In the genomic region with DNA sequence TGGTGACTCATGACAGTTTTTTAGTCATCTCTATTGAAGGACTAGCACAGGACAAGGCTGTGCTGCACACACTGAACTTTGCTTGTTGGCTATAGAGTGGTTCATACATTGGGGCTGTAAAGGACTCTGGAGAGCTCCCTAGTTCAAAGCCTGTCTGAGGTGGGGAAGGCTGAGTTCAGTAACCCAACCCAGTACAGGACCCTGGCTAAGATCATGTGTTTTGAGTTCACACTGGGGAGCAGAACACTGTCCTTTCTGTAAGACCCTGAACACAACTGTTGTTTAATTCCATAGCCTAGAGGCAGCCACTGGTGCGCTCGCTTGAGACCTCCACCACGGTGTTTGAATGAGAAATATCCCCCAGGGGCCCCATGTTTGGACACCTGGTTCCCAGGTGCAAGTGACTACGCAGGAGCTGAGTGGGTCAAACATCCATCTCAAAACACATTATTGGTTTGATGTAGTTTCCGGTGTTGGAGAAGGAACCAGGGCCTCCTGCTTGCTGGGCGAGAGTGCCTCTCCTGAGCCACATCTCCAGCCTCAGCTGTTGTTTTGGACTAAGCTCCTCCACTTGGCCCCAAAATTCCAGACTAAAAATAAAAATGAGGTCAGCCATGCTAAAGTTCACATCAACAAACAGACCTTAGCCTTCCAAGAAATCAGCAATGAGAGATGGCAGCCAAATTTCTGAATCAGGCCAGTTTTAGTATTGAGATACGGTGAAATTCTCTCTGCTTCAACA, we compare ENCODE assay signal across 9 mouse cellular contexts. TPM values are rescaled to one million over a fixed set of nuclear protein-coding genes. Genes with fewer than 3 reads are reported as not detected.
DNase-seq lines count a peak whose midpoint lies in the region; ATAC-seq and TF ChIP-seq lines count a peak whose summit lies in the region.
"Had no signal": no experiment of that assay in that cellular context is flagged by ENCODE, and none has a peak within 500 bp of the region (broad histone marks: within the 10 kb centered on the region; RNA-seq: fewer than 3 reads in every experiment).

No protein-coding gene starts in this region.

- no peaks in the 10 kb centered on the region for H3K27me3 ChIP-seq in ES-Bruce4 (ENCODE audit: control insufficient read depth, insufficient read depth, low read length, poor library complexity, severe bottlenecking)
- no peaks in the 10 kb centered on the region for H3K27me3 ChIP-seq in heart, embryonic 16.5 days (ENCODE audit: control insufficient read depth, insufficient read depth, low read length)
- no peaks in the 10 kb centered on the region for H3K27me3 ChIP-seq in liver, embryonic 13.5 days
- H3K27me3 ChIP-seq: stomach, embryonic 15.5 days had no signal

- no peak for TF ChIP-seq POLR2A in ES-Bruce4 (IDR thresholded peaks at IDR 0.05; ENCODE audit: insufficient read depth, low read length)

- no peak for TF ChIP-seq EP300 in ES-Bruce4 (IDR thresholded peaks at IDR 0.05; ENCODE audit: insufficient read depth, low read depth, low read length)

- 71% methylated on average over 7 of the region's 7 CpGs for WGBS in heart, embryonic 16.5 days
- 78% methylated on average over 7 of the region's 7 CpGs for WGBS in liver, embryonic 13.5 days (ENCODE audit: insufficient replicate concordance)

- no peak for TF ChIP-seq CTCF in ES-Bruce4 (IDR thresholded peaks at IDR 0.05; ENCODE audit: low read depth, low read length)

- 0 out of 2 replicates have a peak, but pooled peaks have one; percentile 41 for ATAC-seq in heart, embryonic 16.5 days (replicated peaks; ENCODE audit: extremely low read depth, insufficient read depth, low FRiP score)
- no peak for ATAC-seq in liver, embryonic 13.5 days (ENCODE audit: low read depth)

- peak; percentile 62 to 70 for DNase-seq in cerebellum, adult 18-20 months
- DNase-seq in liver, embryonic 13.5 days, result no peak
- DNase-seq in right cerebral cortex, adult 2 months (ENCODE audit: low spot score in 2 of 2), result no peak
- no peak for DNase-seq in layer of hippocampus, postnatal 25 days (ENCODE audit: extremely low spot score in 1 of 2, low spot score in 1 of 2)
- DNase-seq in frontal cortex, postnatal 36 days (ENCODE audit: low spot score in 2 of 2), result no peak
- no peak for DNase-seq in MN1 (ENCODE audit: low spot score)

- no peak overlapping the region for H3K4me3 ChIP-seq in ES-Bruce4 (ENCODE audit: low read depth, low read length)
- H3K4me3 ChIP-seq in heart, embryonic 16.5 days (ENCODE audit: low read length), result no peak overlapping the region
- H3K4me3 ChIP-seq in liver, embryonic 13.5 days (replicated peaks), result no peak overlapping the region
- H3K4me3 ChIP-seq: stomach, embryonic 15.5 days had no signal

- 0 out of 2 replicates have a peak overlapping the region, but pooled peaks have one; percentile 11 for H3K4me2 ChIP-seq in heart, embryonic 16.5 days (ENCODE audit: low read depth, low read length)
- 0 out of 2 replicates have a peak overlapping the region, but pooled peaks have one; percentile 2 for H3K4me2 ChIP-seq in liver, embryonic 13.5 days
- H3K4me2 ChIP-seq: stomach, embryonic 15.5 days had no signal

- no peaks in the 10 kb centered on the region for H3K9me3 ChIP-seq in ES-Bruce4 (replicated peaks; ENCODE audit: control insufficient read depth, insufficient read depth, low read length, poor library complexity, severe bottlenecking)
- H3K9me3 ChIP-seq in heart, embryonic 16.5 days (replicated peaks; ENCODE audit: control insufficient read depth, low read length), result no peaks in the 10 kb centered on the region
- no peaks in the 10 kb centered on the region for H3K9me3 ChIP-seq in liver, embryonic 13.5 days (replicated peaks)
- H3K9me3 ChIP-seq: stomach, embryonic 15.5 days had no signal

- no peaks in the 10 kb centered on the region for H3K36me3 ChIP-seq in ES-Bruce4 (ENCODE audit: control insufficient read depth, insufficient read depth, low read length, poor library complexity, severe bottlenecking)
- H3K36me3 ChIP-seq in heart, embryonic 16.5 days (ENCODE audit: control insufficient read depth, insufficient read depth), result no peaks in the 10 kb centered on the region
- H3K36me3 ChIP-seq in liver, embryonic 13.5 days, result no peaks in the 10 kb centered on the region
- H3K36me3 ChIP-seq: stomach, embryonic 15.5 days had no signal

- no peak overlapping the region for H3K27ac ChIP-seq in ES-Bruce4 (ENCODE audit: insufficient read depth, low read length)
- H3K27ac ChIP-seq in heart, embryonic 16.5 days (ENCODE audit: low read length), result peak overlapping the region; percentile 54; the same call in 1 of the 2 replicates
- no peak overlapping the region for H3K27ac ChIP-seq in liver, embryonic 13.5 days
- H3K27ac ChIP-seq: stomach, embryonic 15.5 days had no signal

- H3K4me1 ChIP-seq in ES-Bruce4 (ENCODE audit: control insufficient read depth, insufficient read depth, low read length), result peaks cover 1% of the 10 kb centered on the region
- H3K4me1 ChIP-seq in heart, embryonic 16.5 days (ENCODE audit: control insufficient read depth, insufficient read depth, low read length), result peaks cover 8% of the 10 kb centered on the region
- H3K4me1 ChIP-seq in liver, embryonic 13.5 days (replicated peaks), result peaks cover 13% of the 10 kb centered on the region
- H3K4me1 ChIP-seq: stomach, embryonic 15.5 days had no signal

- H3K9ac ChIP-seq in ES-Bruce4 (ENCODE audit: low read depth, poor library complexity, severe bottlenecking), result 0 out of 2 replicates have a peak overlapping the region, but pooled peaks have one; percentile 53
- H3K9ac ChIP-seq in heart, embryonic 16.5 days (ENCODE audit: low read length), result no peak overlapping the region
- H3K9ac ChIP-seq in liver, embryonic 13.5 days, result no peak overlapping the region
- H3K9ac ChIP-seq: stomach, embryonic 15.5 days had no signal

RNA-seq across cellular contexts. Expression of gene Vps26c, which starts 10.0 kb away (rescaled TPM):
- polyA plus RNA-seq in ES-Bruce4 (2011; ENCODE audit: insufficient read depth, insufficient read length, low read depth, missing spikeins), result 38.9 and 39.5 TPM in 2 replicates
- polyA plus RNA-seq in heart, embryonic 16.5 days (2015; fragmentation: Nextera tagmentation; extraction: Ambion mirVana), result 47.9 and 51.7 TPM in 2 replicates
- 22.2 and 24.2 TPM in 2 replicates for polyA plus RNA-seq in liver, embryonic 13.5 days (2015; fragmentation: Nextera tagmentation; extraction: Ambion mirVana)
- total RNA-seq in layer of hippocampus, postnatal 25 days (2021), result 10 to 100 TPM; 31.9 to 34.6 TPM

RNA-seq across cellular contexts. Expression of gene Dyrk1a, which starts 33.2 kb away (rescaled TPM):
- 52.1 and 56.3 TPM in 2 replicates for polyA plus RNA-seq in ES-Bruce4 (2011; ENCODE audit: insufficient read depth, insufficient read length, low read depth, missing spikeins)
- polyA plus RNA-seq in heart, embryonic 16.5 days (2015; fragmentation: Nextera tagmentation; extraction: Ambion mirVana), result 7.8 and 8.1 TPM in 2 replicates
- polyA plus RNA-seq in liver, embryonic 13.5 days (2015; fragmentation: Nextera tagmentation; extraction: Ambion mirVana), result 5.2 and 5.3 TPM in 2 replicates
- total RNA-seq in layer of hippocampus, postnatal 25 days (2021), result 10 to 100 TPM; 84.3 to 90.8 TPM

Comparison
In these comparisons a context has a peak if more than half of its experiments do, and no peak if none do; other contexts are left out.
1. DNase-seq: peak in cerebellum, adult 18-20 months (2 of 2); none in liver, embryonic 13.5 days (single experiment), right cerebral cortex, adult 2 months (0 of 2), layer of hippocampus, postnatal 25 days (0 of 2), frontal cortex, postnatal 36 days (0 of 2) and MN1 (single experiment).